ENCODE assay signal across 9 mouse cellular contexts in genomic region chr4:141387093-141387784, GRCm38 (mm10). TPM values are rescaled to one million over a fixed set of nuclear protein-coding genes. Genes with fewer than 3 reads are reported as not detected.
DNase-seq lines count a peak whose midpoint lies in the region; ATAC-seq and TF ChIP-seq lines count a peak whose summit lies in the region.
"Had no signal": no experiment of that assay in that cellular context is flagged by ENCODE, and none has a peak within 500 bp of the region (broad histone marks: within the 10 kb centered on the region; RNA-seq: fewer than 3 reads in every experiment).

No protein-coding gene starts in this region.

- no peak overlapping the region for H3K4me3 ChIP-seq in forebrain, embryonic 15.5 days
- H3K4me3 ChIP-seq in liver, postnatal 0 days (ENCODE audit: low read depth, low read length) = no peak overlapping the region
- no peak overlapping the region for H3K4me3 ChIP-seq in olfactory bulb, adult 2 months (ENCODE audit: insufficient read depth, low read depth, low read length)
- H3K4me3 ChIP-seq: heart, embryonic 15.5 days had no signal

- TF ChIP-seq CTCF in liver, postnatal 0 days (IDR thresholded peaks at IDR 0.05; ENCODE audit: low read depth) = peak; percentile 81
- TF ChIP-seq CTCF in olfactory bulb, adult 2 months (IDR thresholded peaks at IDR 0.05; ENCODE audit: insufficient read depth, low read depth, low read length) = peak; percentile 23; the same call in 1 of the 2 replicates

- no peaks in the 10 kb centered on the region for H3K9me3 ChIP-seq in forebrain, embryonic 15.5 days
- H3K9me3 ChIP-seq in liver, postnatal 0 days (ENCODE audit: low read length) = no peaks in the 10 kb centered on the region
- H3K9me3 ChIP-seq: heart, embryonic 15.5 days had no signal

- H3K4me2 ChIP-seq in forebrain, embryonic 15.5 days (replicated peaks) = no peak overlapping the region
- no peak overlapping the region for H3K4me2 ChIP-seq in liver, postnatal 0 days (ENCODE audit: low read depth, low read length)
- H3K4me2 ChIP-seq: heart, embryonic 15.5 days had no signal

- TF ChIP-seq POLR2A in olfactory bulb, adult 2 months (IDR thresholded peaks at IDR 0.05; ENCODE audit: insufficient read depth, low read depth, low read length) = no peak

- H3K36me3 ChIP-seq in forebrain, embryonic 15.5 days = no peaks in the 10 kb centered on the region
- H3K36me3 ChIP-seq in liver, postnatal 0 days (replicated peaks; ENCODE audit: insufficient read depth, low read length) = no peaks in the 10 kb centered on the region
- H3K36me3 ChIP-seq: heart, embryonic 15.5 days had no signal

- TF ChIP-seq EP300 in liver, postnatal 0 days (IDR thresholded peaks at IDR 0.05; ENCODE audit: low read depth) = no peak

- peak; percentile 91 for DNase-seq in 3T3-L1 (ENCODE audit: low read depth, low spot score)
- DNase-seq in ES-CJ7 (ENCODE audit: low read depth, low spot score) = peak; percentile 72
- peak; percentile 68 for DNase-seq in c-Kit-positive CD71-positive TER-119-positive erythroid progenitor cells, embryonic 14.5 days (ENCODE audit: low spot score)
- DNase-seq in kidney, adult 9 months = peak; percentile 90
- peak; percentile 79 for DNase-seq in liver, postnatal 0 days
- DNase-seq in thymus, postnatal 10 days (ENCODE audit: low spot score in 2 of 2) = peak; percentile 35 to 68

- no peak overlapping the region for H3K27ac ChIP-seq in forebrain, embryonic 15.5 days (replicated peaks)
- no peak overlapping the region for H3K27ac ChIP-seq in liver, postnatal 0 days (ENCODE audit: low read depth)
- no peak overlapping the region for H3K27ac ChIP-seq in olfactory bulb, adult 2 months (ENCODE audit: insufficient read depth, low read depth, low read length)
- H3K27ac ChIP-seq: heart, embryonic 15.5 days had no signal

- 19% methylated on average over 5 of the region's 5 CpGs for WGBS in forebrain, embryonic 15.5 days
- 19% methylated on average over 5 of the region's 5 CpGs for WGBS in liver, postnatal 0 days (ENCODE audit: insufficient replicate concordance)
- 14% methylated on average over 5 of the region's 5 CpGs for WGBS in olfactory bulb, adult 2 months

- peak; percentile 14; the same call in 1 of the 2 replicates for ATAC-seq in forebrain, embryonic 15.5 days (replicated peaks)
- peak; percentile 43; the same call in 1 of the 2 replicates for ATAC-seq in liver, postnatal 0 days

- peaks cover 6% of the 10 kb centered on the region for H3K4me1 ChIP-seq in forebrain, embryonic 15.5 days
- H3K4me1 ChIP-seq in liver, postnatal 0 days (ENCODE audit: insufficient read depth) = no peaks in the 10 kb centered on the region
- H3K4me1 ChIP-seq in olfactory bulb, adult 2 months (ENCODE audit: control insufficient read depth, insufficient read depth, low read length) = peaks cover 7% of the 10 kb centered on the region

- H3K27me3 ChIP-seq in forebrain, embryonic 15.5 days = peaks cover 23% of the 10 kb centered on the region
- peaks cover 26% of the 10 kb centered on the region for H3K27me3 ChIP-seq in liver, postnatal 0 days (ENCODE audit: insufficient read depth, low read length)

- H3K9ac ChIP-seq in forebrain, embryonic 15.5 days (replicated peaks) = no peak overlapping the region
- no peak overlapping the region for H3K9ac ChIP-seq in liver, postnatal 0 days (replicated peaks)
- H3K9ac ChIP-seq: heart, embryonic 15.5 days had no signal

RNA-seq across cellular contexts. Expression of gene Clcnka, which starts 11.3 kb away (rescaled TPM):
- polyA plus RNA-seq in forebrain, embryonic 15.5 days (2015; fragmentation: Nextera tagmentation; extraction: Ambion mirVana) = not detected in 2 replicates
- polyA plus RNA-seq in liver, postnatal 0 days (2015; fragmentation: Nextera tagmentation; extraction: Ambion mirVana) = not detected in 2 replicates
- polyA plus RNA-seq in olfactory bulb, adult 2 months (2012; ENCODE audit: insufficient read depth, insufficient read length, low replicate concordance, missing spikeins) = not detected in 2 replicates

RNA-seq across cellular contexts. Expression of gene Fam131c, which starts 19.2 kb away (rescaled TPM):
- 12.1 and 13.8 TPM in 2 replicates for polyA plus RNA-seq in forebrain, embryonic 15.5 days (2015; fragmentation: Nextera tagmentation; extraction: Ambion mirVana)
- 0.53 and 0.96 TPM in 2 replicates for polyA plus RNA-seq in liver, postnatal 0 days (2015; fragmentation: Nextera tagmentation; extraction: Ambion mirVana)
- polyA plus RNA-seq in olfactory bulb, adult 2 months (2012; ENCODE audit: insufficient read depth, insufficient read length, low replicate concordance, missing spikeins) = not detected in 2 replicates

RNA-seq across cellular contexts. Expression of gene Clcnkb, which starts 28.6 kb away (rescaled TPM):
- polyA plus RNA-seq in forebrain, embryonic 15.5 days (2015; fragmentation: Nextera tagmentation; extraction: Ambion mirVana) = not detected in 2 replicates
- not detected in 2 replicates for polyA plus RNA-seq in liver, postnatal 0 days (2015; fragmentation: Nextera tagmentation; extraction: Ambion mirVana)
- polyA plus RNA-seq in olfactory bulb, adult 2 months (2012; ENCODE audit: insufficient read depth, insufficient read length, low replicate concordance, missing spikeins) = not detected in 2 replicates

RNA-seq across cellular contexts. Expression of gene Hspb7, which starts 33.3 kb away (rescaled TPM):
- 0.09 TPM in 1 of 2 replicates, not detected in the other for polyA plus RNA-seq in forebrain, embryonic 15.5 days (2015; fragmentation: Nextera tagmentation; extraction: Ambion mirVana)
- 0.04 and 0.49 TPM in 2 replicates for polyA plus RNA-seq in liver, postnatal 0 days (2015; fragmentation: Nextera tagmentation; extraction: Ambion mirVana)
- polyA plus RNA-seq in olfactory bulb, adult 2 months (2012; ENCODE audit: insufficient read depth, insufficient read length, low replicate concordance, missing spikeins) = not detected in 2 replicates

RNA-seq across cellular contexts. Expression of gene Srarp, which starts 48.7 kb away (rescaled TPM):
- polyA plus RNA-seq in forebrain, embryonic 15.5 days (2015; fragmentation: Nextera tagmentation; extraction: Ambion mirVana) = 0.20 TPM in 1 of 2 replicates, not detected in the other
- not detected in 2 replicates for polyA plus RNA-seq in liver, postnatal 0 days (2015; fragmentation: Nextera tagmentation; extraction: Ambion mirVana)
- polyA plus RNA-seq in olfactory bulb, adult 2 months (2012; ENCODE audit: insufficient read depth, insufficient read length, low replicate concordance, missing spikeins) = not detected in 2 replicates
- polyA plus RNA-seq: heart, embryonic 15.5 days had no signal
